Mouse (Mus musculus) liver, embryonic 16.5 days (tissue): ENCODE measurements at regions not wholly inside any gene's neighbourhood (a gene's known extent, or its start where the extent isn't known, plus 50 kb on each side); places are given as distances from the start of the nearest gene placed in this dataset.

Experiments
- ATAC-seq: fragments of 200-750 bp; cut with Nextera tagmentation; 2 replicates; pipeline ENCODE4 v1.8.0; 2017; ENCODE audit warnings: low read depth, mild to moderate bottlenecking, moderate number of reproducible peaks, moderate library complexity
- H3K27ac ChIP-seq: fragments of 300-500 bp; sonication (generic); 2 replicates; pipeline ENCODE4 v1.5.1; 2014; ENCODE audit warnings: mild to moderate bottlenecking, low read length
- H3K27me3 ChIP-seq: fragments of 300-500 bp; sonication (generic); 2 replicates; pipeline ENCODE4 v1.6.1; 2014; ENCODE audit warnings: low read depth, low read length, mixed read lengths; ENCODE audit not compliant: control insufficient read depth, insufficient read depth
- H3K36me3 ChIP-seq: fragments of 300-500 bp; sonication (generic); 2 replicates; pipeline ENCODE4 v1.6.1; 2014; ENCODE audit warnings: mild to moderate bottlenecking; ENCODE audit not compliant: control insufficient read depth, insufficient read depth
- H3K4me1 ChIP-seq: fragments of 300-500 bp; sonication (generic); 2 replicates; pipeline ENCODE4 v1.6.1; 2014; ENCODE audit warnings: low read depth, low read length, mixed read lengths; ENCODE audit not compliant: control insufficient read depth
- H3K4me2 ChIP-seq: fragments of 300-500 bp; sonication (generic); 2 replicates; pipeline ENCODE4 v1.6.1; 2014; ENCODE audit warnings: low read depth, low read length, mixed read lengths
- H3K4me3 ChIP-seq: fragments of 300-500 bp; sonication (generic); 2 replicates; pipeline ENCODE4 v1.5.1; 2014; ENCODE audit warnings: low read depth, mild to moderate bottlenecking, low read length
- H3K9ac ChIP-seq: fragments of 300-500 bp; sonication (generic); 2 replicates; pipeline ENCODE4 v1.6.1; 2014; ENCODE audit warnings: low read depth, low read length
- H3K9me3 ChIP-seq: fragments of 300-500 bp; sonication (generic); replicated peaks from 2 replicates; pipeline ENCODE4 v1.6.1; 2016; ENCODE audit warnings: low read length; ENCODE audit not compliant: control insufficient read depth
- WGBS: fragments of 180-500 bp; shearing (Covaris S2); extraction: QIAGEN DNeasy Blood & Tissue Kit; methylation state at CpG from one replicate; pipeline ENCODE4 v1.1.7; 2014; ENCODE audit not compliant: insufficient replicate concordance; 5-methylcytosine and 5-hydroxymethylcytosine counted together

GRCm38 (mm10) chr2:178771435-178771834, 341.1 kb downstream of the Cdh26 start:
- no peak for ATAC-seq
- WGBS, result 36% methylated on average over 1 of the region's 1 CpGs
- no peaks in the 10 kb centered on the region for H3K4me1 ChIP-seq

DNA sequence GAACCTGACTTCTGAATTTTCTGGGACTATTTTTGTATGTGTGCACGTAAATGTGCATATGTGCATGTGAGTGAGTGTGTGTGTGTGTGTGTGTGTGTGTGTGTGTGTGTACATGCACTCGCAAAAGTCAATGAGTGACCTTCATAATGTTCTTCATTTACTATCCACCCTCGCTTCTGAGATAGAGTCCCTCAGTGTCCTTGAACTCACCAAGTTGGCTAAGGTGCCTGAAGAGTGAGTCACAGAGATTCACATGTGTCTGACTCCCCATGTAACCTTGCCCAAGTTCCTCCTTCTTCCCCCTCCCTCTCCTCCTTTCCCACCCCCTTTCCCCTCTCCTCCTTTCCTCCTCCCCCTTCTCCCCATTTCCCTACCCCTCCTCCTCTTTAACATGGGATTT, 341.6 kb downstream of the Cdh26 start:
- H3K36me3 ChIP-seq, result no peaks in the 10 kb centered on the region
- H3K9me3 ChIP-seq, result no peaks in the 10 kb centered on the region
- no peaks in the 10 kb centered on the region for H3K27me3 ChIP-seq
- no peak overlapping the region for H3K4me3 ChIP-seq
- H3K4me1 ChIP-seq, result no peaks in the 10 kb centered on the region
- no peak overlapping the region for H3K27ac ChIP-seq
- H3K9ac ChIP-seq, result no peak overlapping the region
- ATAC-seq, result no peak
- no peak overlapping the region for H3K4me2 ChIP-seq
- 61% methylated on average over 3 of the region's 3 CpGs for WGBS

More at GRCm38 (mm10) chr2:178771435-178771834, 341.1 kb downstream of the Cdh26 start:
- H3K27me3 ChIP-seq, result no peaks in the 10 kb centered on the region
- H3K9ac ChIP-seq, result no peak overlapping the region
- no peak overlapping the region for H3K4me3 ChIP-seq
- no peaks in the 10 kb centered on the region for H3K9me3 ChIP-seq
- no peaks in the 10 kb centered on the region for H3K36me3 ChIP-seq
- H3K4me2 ChIP-seq, result no peak overlapping the region
- no peak overlapping the region for H3K27ac ChIP-seq

DNA sequence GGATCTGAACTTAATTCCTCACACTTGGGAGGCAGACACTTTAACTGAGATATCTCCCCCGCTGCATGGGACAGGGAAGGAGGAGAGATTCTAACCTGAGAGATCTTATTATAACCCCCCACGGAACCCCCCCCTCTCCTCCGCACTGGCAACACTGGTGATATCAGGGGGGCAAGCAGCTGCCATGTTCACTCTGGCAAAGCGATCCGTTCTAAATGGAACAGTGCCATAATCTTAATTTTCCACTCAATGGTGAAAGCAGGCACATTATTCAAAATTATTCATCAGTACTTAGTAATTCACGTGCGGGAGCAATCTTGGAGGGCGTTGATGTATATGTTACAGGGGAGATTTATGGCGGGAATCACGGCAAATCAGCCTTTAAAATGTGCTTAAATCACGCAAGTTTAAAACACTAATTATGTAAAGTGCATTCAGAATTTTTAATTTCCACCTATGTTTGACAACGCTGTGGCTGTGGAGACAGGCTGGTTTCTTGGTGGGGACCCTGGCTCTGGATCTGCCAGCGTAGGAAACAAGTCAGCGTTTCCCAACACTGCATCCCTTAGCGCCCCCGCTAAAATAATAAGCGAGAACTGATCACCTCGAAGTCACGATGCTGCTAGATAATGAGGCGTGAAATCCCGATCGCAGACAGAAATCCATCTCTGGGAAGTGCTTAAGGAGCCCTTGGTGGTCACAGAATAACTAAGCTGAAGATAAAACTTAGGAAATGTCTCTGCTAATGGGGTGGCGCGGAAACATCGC, 354.7 kb downstream of the Cdh26 start:
- no peak overlapping the region for H3K9ac ChIP-seq
- H3K27ac ChIP-seq, result no peak overlapping the region
- no peak for ATAC-seq
- H3K9me3 ChIP-seq, result no peaks in the 10 kb centered on the region
- no peak overlapping the region for H3K4me2 ChIP-seq
- H3K36me3 ChIP-seq, result no peaks in the 10 kb centered on the region
- H3K27me3 ChIP-seq, result no peaks in the 10 kb centered on the region
- no peak overlapping the region for H3K4me3 ChIP-seq
- WGBS, result 66% methylated on average over 25 of the region's 25 CpGs
- no peaks in the 10 kb centered on the region for H3K4me1 ChIP-seq

GRCm38 (mm10) chr2:178785843-178786242, 355.5 kb downstream of the Cdh26 start:
- Histone ChIP-seq H3K9me3 (no peaks in the 10 kb centered on the region), H3K9ac (no peak overlapping the region), H3K36me3 (no peaks in the 10 kb centered on the region), H3K4me3 (no peak overlapping the region), H3K27me3 (no peaks in the 10 kb centered on the region), H3K4me1 (no peaks in the 10 kb centered on the region), H3K27ac (no peak overlapping the region), H3K4me2 (no peak overlapping the region)
- WGBS, result 46% methylated on average over 6 of the region's 6 CpGs
- ATAC-seq, result no peak

DNA sequence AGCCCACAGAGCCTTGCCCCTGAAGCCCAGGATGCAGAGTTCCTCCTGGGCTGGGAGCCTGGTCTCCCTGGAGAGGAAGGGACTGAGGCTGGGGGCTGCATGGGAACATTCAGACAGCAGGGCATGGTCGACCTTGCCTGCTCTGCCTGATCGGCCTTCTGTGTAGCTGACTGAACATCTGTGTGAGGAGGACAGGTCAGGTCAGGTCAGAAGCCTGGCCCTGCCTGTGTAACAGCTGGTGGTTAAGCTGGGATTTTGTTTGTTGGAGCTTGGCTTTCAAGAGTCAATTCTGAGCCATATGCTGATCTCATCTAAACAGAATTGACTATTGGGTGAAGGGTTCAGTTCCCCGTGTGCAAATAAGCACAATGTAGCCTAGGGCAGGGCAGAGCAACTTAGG, 365.5 kb downstream of the Cdh26 start:
- H3K27me3 ChIP-seq, result no peaks in the 10 kb centered on the region
- no peak overlapping the region for H3K9ac ChIP-seq
- H3K4me1 ChIP-seq, result no peaks in the 10 kb centered on the region
- H3K4me3 ChIP-seq, result no peak overlapping the region
- H3K27ac ChIP-seq, result no peak overlapping the region
- H3K9me3 ChIP-seq, result no peaks in the 10 kb centered on the region
- H3K36me3 ChIP-seq, result no peaks in the 10 kb centered on the region
- ATAC-seq, result no peak
- no peak overlapping the region for H3K4me2 ChIP-seq
- WGBS, result 54% methylated on average over 3 of the region's 3 CpGs

DNA sequence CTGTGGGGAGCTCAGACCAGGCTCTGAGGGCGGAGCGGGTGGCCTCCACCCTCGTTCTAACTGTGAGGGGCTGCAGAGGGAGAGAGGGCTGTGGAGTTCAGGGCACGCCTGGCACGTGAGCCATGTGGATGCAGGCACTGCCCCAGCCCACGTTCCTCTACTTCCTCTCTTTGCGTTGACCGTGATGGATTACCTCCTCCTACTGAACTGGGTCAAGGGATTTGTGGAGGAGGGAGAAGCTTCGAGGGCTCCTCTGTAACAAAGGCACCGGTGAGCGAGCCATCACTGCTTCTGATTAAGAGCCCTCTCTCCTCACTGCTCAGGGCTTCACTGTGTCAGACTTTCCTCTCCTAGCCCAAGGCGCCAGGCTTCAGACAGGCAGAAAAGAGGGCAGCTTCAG, 371.1 kb downstream of the Cdh26 start:
- Histone ChIP-seq H3K27me3 (no peaks in the 10 kb centered on the region), H3K9ac (no peak overlapping the region), H3K9me3 (no peaks in the 10 kb centered on the region), H3K4me3 (no peak overlapping the region), H3K36me3 (no peaks in the 10 kb centered on the region), H3K4me1 (no peaks in the 10 kb centered on the region), H3K4me2 (no peak overlapping the region), H3K27ac (no peak overlapping the region)
- WGBS, result 34% methylated on average over 12 of the region's 12 CpGs
- ATAC-seq, result no peak

GRCm38 (mm10) chr2:178805283-178805682, 375.0 kb downstream of the Cdh26 start:
- H3K27me3 ChIP-seq, result no peaks in the 10 kb centered on the region
- H3K36me3 ChIP-seq, result no peaks in the 10 kb centered on the region
- H3K4me3 ChIP-seq, result no peak overlapping the region
- H3K9ac ChIP-seq, result no peak overlapping the region
- no peak overlapping the region for H3K27ac ChIP-seq
- no peaks in the 10 kb centered on the region for H3K9me3 ChIP-seq
- no peak for ATAC-seq
- no peaks in the 10 kb centered on the region for H3K4me1 ChIP-seq
- H3K4me2 ChIP-seq, result no peak overlapping the region
- WGBS, result 55% methylated on average over 8 of the region's 8 CpGs

- Histone ChIP-seq H3K4me2 (no peak overlapping the region), H3K27ac (no peak overlapping the region), H3K36me3 (no peaks in the 10 kb centered on the region), H3K9ac (no peak overlapping the region), H3K4me3 (no peak overlapping the region), H3K27me3 (no peaks in the 10 kb centered on the region), H3K4me1 (no peaks in the 10 kb centered on the region), H3K9me3 (no peaks in the 10 kb centered on the region)
- WGBS, result 75% methylated on average over 6 of the region's 6 CpGs
- ATAC-seq, result no peak
Measured at GRCm38 (mm10) chr2:178821552-178821951, 391.2 kb downstream of the Cdh26 start.

GRCm38 (mm10) chr2:178830313-178830712, 400.0 kb downstream of the Cdh26 start:
- H3K9ac ChIP-seq, result no peak overlapping the region
- no peak for ATAC-seq
- H3K4me1 ChIP-seq, result no peaks in the 10 kb centered on the region
- H3K4me3 ChIP-seq, result no peak overlapping the region
- no peaks in the 10 kb centered on the region for H3K9me3 ChIP-seq
- no peaks in the 10 kb centered on the region for H3K27me3 ChIP-seq
- H3K27ac ChIP-seq, result no peak overlapping the region
- 52% methylated on average over 3 of the region's 3 CpGs for WGBS
- H3K36me3 ChIP-seq, result no peaks in the 10 kb centered on the region
- no peak overlapping the region for H3K4me2 ChIP-seq
